Mouse (Mus musculus) cerebellum, adult 2 months (tissue): ENCODE data around the gene 4930447C04Rik.

Source experiments
- CTCF ChIP-seq: fragments of 200-500 bp; IDR thresholded peaks from 2 replicates; pipeline ENCODE4 v1.5.1; 2011; ENCODE audit warnings: low read depth, mild to moderate bottlenecking, control low read depth, low read length, moderate library complexity, borderline replicate concordance; ENCODE audit not compliant: insufficient read depth
- POLR2A ChIP-seq: fragments of 200-500 bp; IDR thresholded peaks from 2 replicates; pipeline ENCODE4 v1.6.1; 2011; ENCODE audit warnings: low read length, control low read depth, borderline replicate concordance; ENCODE audit not compliant: insufficient read depth

GRCm38 (mm10) chr12:72976172-72976571 lies 35.6 kb upstream of the 4930447C04Rik start:
- TF ChIP-seq CTCF, result no peak
- no peak for TF ChIP-seq POLR2A
